Mouse (Mus musculus): ENCODE data around the gene Mutyh. TPM values are rescaled to one million over a fixed set of nuclear protein-coding genes. Genes with fewer than 3 reads are reported as not detected.

The Mutyh gene
- polyA plus RNA-seq, 1 experiment from 2014 or later: 8.3 TPM

DNA sequence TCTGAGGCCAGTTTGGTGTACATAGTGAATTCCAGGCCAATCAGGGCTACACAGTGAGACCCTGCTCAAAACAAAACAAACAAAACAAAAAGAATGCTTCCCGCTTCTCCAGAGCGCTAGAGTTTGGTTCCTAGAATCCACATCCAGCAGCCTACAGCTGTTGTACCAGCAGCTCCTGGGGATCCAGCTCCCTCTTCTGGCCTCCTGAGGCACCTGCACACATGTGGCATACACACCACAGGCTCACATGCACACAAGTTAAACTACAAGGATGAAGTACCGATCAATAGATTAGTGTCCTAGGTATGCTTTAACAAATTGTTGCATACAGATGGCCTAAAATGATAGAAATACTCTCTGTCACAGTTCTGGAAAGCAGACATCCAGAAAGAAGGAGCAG is 36.8 kb downstream of the Mutyh start:
- no peak for ATAC-seq (ENCODE audit: insufficient number of reproducible peaks, insufficient read depth, low FRiP score, low read depth)
- Histone ChIP-seq H3K36me3 (ENCODE audit: control insufficient read depth, insufficient read depth, low read length) (no peaks in the 10 kb centered on the region), H3K9ac (ENCODE audit: low read length) (no peak overlapping the region), H3K4me1 (ENCODE audit: control insufficient read depth in 2 of 2, insufficient read depth in 2 of 2, low read length in 2 of 2) (no peaks in the 10 kb centered on the region), H3K4me2 (ENCODE audit: low read length) (no peak overlapping the region), H3K4me3 (ENCODE audit: control insufficient read depth in 1 of 2, insufficient read depth in 1 of 2, low read depth in 1 of 2, low read length in 2 of 2) (no peak overlapping the region), H3K9me3 (ENCODE audit: control insufficient read depth, low read length) (no peaks in the 10 kb centered on the region), H3K27me3 (ENCODE audit: control insufficient read depth, insufficient read depth, low read length) (peaks cover 7% of the 10 kb centered on the region), H3K27ac (replicated peaks in 1 of 2; ENCODE audit: control insufficient read depth in 1 of 2, insufficient read depth in 1 of 2, low read depth in 2 of 2, low read length in 2 of 2) (no peak overlapping the region)
- 90% methylated on average over 3 of the region's 3 CpGs for WGBS

DNA sequence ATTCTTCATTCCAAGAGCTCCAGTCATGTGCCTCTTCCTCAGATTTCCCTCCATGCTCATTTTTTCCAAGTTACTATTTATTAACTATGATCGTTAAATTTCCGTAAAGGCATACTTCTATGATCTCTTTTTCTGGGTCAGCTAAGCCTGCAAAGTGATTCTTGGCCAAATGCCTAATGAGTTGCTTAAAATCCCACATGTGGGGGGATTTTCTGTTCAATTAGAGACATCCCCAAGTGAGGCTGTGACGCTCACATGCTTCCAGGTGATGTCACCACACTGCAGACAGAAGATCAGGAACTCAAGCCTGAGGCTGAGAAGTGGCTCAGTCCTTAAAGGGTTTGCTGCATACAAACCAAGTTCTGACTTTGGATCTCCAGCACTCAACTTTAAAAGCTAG is 42.4 kb downstream of the Mutyh start:
- no peaks in the 10 kb centered on the region for H3K4me1 ChIP-seq (ENCODE audit: control insufficient read depth in 2 of 2, insufficient read depth in 2 of 2, low read length in 2 of 2)
- H3K9me3 ChIP-seq (ENCODE audit: control insufficient read depth, low read length): no peaks in the 10 kb centered on the region
- H3K4me3 ChIP-seq (ENCODE audit: control insufficient read depth in 1 of 2, insufficient read depth in 1 of 2, low read depth in 1 of 2, low read length in 2 of 2): no peak overlapping the region
- no peaks in the 10 kb centered on the region for H3K36me3 ChIP-seq (ENCODE audit: control insufficient read depth, insufficient read depth, low read length)
- H3K27ac ChIP-seq (replicated peaks in 1 of 2; ENCODE audit: control insufficient read depth in 1 of 2, insufficient read depth in 1 of 2, low read depth in 2 of 2, low read length in 2 of 2): no peak overlapping the region
- H3K9ac ChIP-seq (ENCODE audit: low read length): no peak overlapping the region
- ATAC-seq (ENCODE audit: insufficient number of reproducible peaks, insufficient read depth, low FRiP score, low read depth): no peak
- 73% methylated on average over 3 of the region's 3 CpGs for WGBS
- no peaks in the 10 kb centered on the region for H3K27me3 ChIP-seq (ENCODE audit: control insufficient read depth, insufficient read depth, low read length)
- H3K4me2 ChIP-seq (ENCODE audit: low read length): no peak overlapping the region

DNA sequence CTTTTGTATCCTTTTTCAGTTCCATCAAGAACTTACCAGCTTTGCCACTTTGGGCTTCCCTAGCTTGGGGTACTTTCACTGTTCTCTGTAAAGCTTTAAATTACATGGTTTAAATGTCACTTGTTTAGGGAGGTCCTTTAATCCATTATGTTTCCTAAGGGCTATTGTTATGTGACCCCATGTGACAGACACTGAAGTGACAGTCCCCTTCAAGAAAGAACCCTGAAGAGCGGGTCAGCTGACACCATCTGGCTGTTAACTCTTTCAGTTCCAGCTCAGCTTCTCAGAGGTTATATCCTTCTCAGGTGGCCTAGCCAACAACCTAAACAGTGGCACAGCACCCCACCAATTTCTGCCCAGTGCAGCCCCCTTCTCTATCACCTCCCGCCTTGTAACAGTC is 46.8 kb downstream of the Mutyh start:
- H3K36me3 ChIP-seq (ENCODE audit: control insufficient read depth, insufficient read depth, low read length): no peaks in the 10 kb centered on the region
- H3K4me3 ChIP-seq (ENCODE audit: control insufficient read depth in 1 of 2, insufficient read depth in 1 of 2, low read depth in 1 of 2, low read length in 2 of 2): no peak overlapping the region
- WGBS: 20% methylated on average over 2 of the region's 2 CpGs
- H3K4me2 ChIP-seq (ENCODE audit: low read length): no peak overlapping the region
- no peak overlapping the region for H3K27ac ChIP-seq (replicated peaks in 1 of 2; ENCODE audit: control insufficient read depth in 1 of 2, insufficient read depth in 1 of 2, low read depth in 2 of 2, low read length in 2 of 2)
- no peak overlapping the region for H3K9ac ChIP-seq (ENCODE audit: low read length)
- H3K4me1 ChIP-seq (ENCODE audit: control insufficient read depth in 2 of 2, insufficient read depth in 2 of 2, low read length in 2 of 2): no peaks in the 10 kb centered on the region
- no peaks in the 10 kb centered on the region for H3K9me3 ChIP-seq (ENCODE audit: control insufficient read depth, low read length)
- ATAC-seq (ENCODE audit: insufficient number of reproducible peaks, insufficient read depth, low FRiP score, low read depth): no peak
- H3K27me3 ChIP-seq (ENCODE audit: control insufficient read depth, insufficient read depth, low read length): no peaks in the 10 kb centered on the region

- Histone ChIP-seq H3K27ac (replicated peaks in 1 of 2; ENCODE audit: control insufficient read depth in 1 of 2, insufficient read depth in 1 of 2, low read depth in 2 of 2, low read length in 2 of 2) (no peak overlapping the region), H3K9ac (ENCODE audit: low read length) (no peak overlapping the region), H3K4me3 (ENCODE audit: control insufficient read depth in 1 of 2, insufficient read depth in 1 of 2, low read depth in 1 of 2, low read length in 2 of 2) (no peak overlapping the region), H3K9me3 (ENCODE audit: control insufficient read depth, low read length) (no peaks in the 10 kb centered on the region), H3K4me1 (ENCODE audit: control insufficient read depth in 2 of 2, insufficient read depth in 2 of 2, low read length in 2 of 2) (no peaks in the 10 kb centered on the region), H3K4me2 (ENCODE audit: low read length) (no peak overlapping the region), H3K27me3 (ENCODE audit: control insufficient read depth, insufficient read depth, low read length) (no peaks in the 10 kb centered on the region), H3K36me3 (ENCODE audit: control insufficient read depth, insufficient read depth, low read length) (no peaks in the 10 kb centered on the region)
- 91% methylated on average over 10 of the region's 10 CpGs for WGBS
- no peak for ATAC-seq (ENCODE audit: insufficient number of reproducible peaks, insufficient read depth, low FRiP score, low read depth)
Observed at GRCm38 (mm10) chr4:116857203-116857602, 49.7 kb downstream of the Mutyh start.

GRCm38 (mm10) chr4:116859711-116860110 is 52.2 kb downstream of the Mutyh start:
- Histone ChIP-seq H3K4me3 (ENCODE audit: control insufficient read depth in 1 of 2, insufficient read depth in 1 of 2, low read depth in 1 of 2, low read length in 2 of 2) (no peak overlapping the region), H3K27ac (replicated peaks in 1 of 2; ENCODE audit: control insufficient read depth in 1 of 2, insufficient read depth in 1 of 2, low read depth in 2 of 2, low read length in 2 of 2) (no peak overlapping the region), H3K36me3 (ENCODE audit: control insufficient read depth, insufficient read depth, low read length) (no peaks in the 10 kb centered on the region), H3K9ac (ENCODE audit: low read length) (no peak overlapping the region), H3K9me3 (ENCODE audit: control insufficient read depth, low read length) (no peaks in the 10 kb centered on the region), H3K27me3 (ENCODE audit: control insufficient read depth, insufficient read depth, low read length) (no peaks in the 10 kb centered on the region), H3K4me1 (ENCODE audit: control insufficient read depth in 2 of 2, insufficient read depth in 2 of 2, low read length in 2 of 2) (no peaks in the 10 kb centered on the region), H3K4me2 (ENCODE audit: low read length) (no peak overlapping the region)
- ATAC-seq (ENCODE audit: insufficient number of reproducible peaks, insufficient read depth, low FRiP score, low read depth): no peak
- 65% methylated on average over 5 of the region's 5 CpGs for WGBS

DNA sequence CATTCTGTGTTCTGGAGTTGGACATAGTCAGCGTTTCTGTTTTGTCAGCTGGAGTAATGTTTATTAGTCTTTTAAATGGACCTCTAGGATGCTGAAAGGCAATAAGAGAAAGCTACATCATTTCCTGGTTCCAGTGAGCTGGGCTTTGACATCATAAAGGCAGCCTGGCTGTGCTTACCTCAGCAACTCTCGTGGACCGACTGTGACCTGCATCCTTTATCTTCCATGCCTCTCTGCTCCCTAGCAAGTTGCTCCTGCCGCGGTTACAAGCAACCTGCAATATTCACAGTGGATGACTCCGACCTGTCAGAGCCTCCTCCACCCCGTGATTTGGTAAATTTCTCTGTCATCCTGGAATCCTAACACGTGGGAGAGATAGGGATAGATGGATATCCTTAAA is 54.5 kb downstream of the Mutyh start:
- Histone ChIP-seq H3K4me2 (ENCODE audit: low read length) (no peak overlapping the region), H3K4me3 (ENCODE audit: control insufficient read depth in 1 of 2, insufficient read depth in 1 of 2, low read depth in 1 of 2, low read length in 2 of 2) (no peak overlapping the region), H3K9me3 (ENCODE audit: control insufficient read depth, low read length) (no peaks in the 10 kb centered on the region), H3K27me3 (ENCODE audit: control insufficient read depth, insufficient read depth, low read length) (no peaks in the 10 kb centered on the region), H3K9ac (ENCODE audit: low read length) (no peak overlapping the region), H3K36me3 (ENCODE audit: control insufficient read depth, insufficient read depth, low read length) (no peaks in the 10 kb centered on the region), H3K27ac (replicated peaks in 1 of 2; ENCODE audit: control insufficient read depth in 1 of 2, insufficient read depth in 1 of 2, low read depth in 2 of 2, low read length in 2 of 2) (no peak overlapping the region), H3K4me1 (ENCODE audit: control insufficient read depth in 2 of 2, insufficient read depth in 2 of 2, low read length in 2 of 2) (no peaks in the 10 kb centered on the region)
- WGBS: 45% methylated on average over 8 of the region's 8 CpGs
- ATAC-seq (ENCODE audit: insufficient number of reproducible peaks, insufficient read depth, low FRiP score, low read depth): no peak

Other genes with a start within 250 kb of the Mutyh start
- gene Ccdc17, start 211.1 kb upstream of the Mutyh start, polyA plus RNA-seq (2014; fragmentation: Nextera tagmentation; extraction: Ambion mirVana): 3.2 and 5.1 TPM in 2 replicates
- gene Nasp, start 179.8 kb upstream of the Mutyh start, polyA plus RNA-seq (2014; fragmentation: Nextera tagmentation; extraction: Ambion mirVana): 78.0 and 79.1 TPM in 2 replicates
- 620 and 648 TPM in 2 replicates for gene Akr1a1, start 156.0 kb upstream of the Mutyh start, polyA plus RNA-seq (2014; fragmentation: Nextera tagmentation; extraction: Ambion mirVana)
- gene Prdx1, start 122.2 kb upstream of the Mutyh start, polyA plus RNA-seq (2014; fragmentation: Nextera tagmentation; extraction: Ambion mirVana): 942 and 971 TPM in 2 replicates
- gene Mmachc, start 99.3 kb upstream of the Mutyh start, polyA plus RNA-seq (2014; fragmentation: Nextera tagmentation; extraction: Ambion mirVana): 30.5 and 31.9 TPM in 2 replicates
- 16.3 and 20.5 TPM in 2 replicates for gene Ccdc163, start 99.2 kb upstream of the Mutyh start, polyA plus RNA-seq (2014; fragmentation: Nextera tagmentation; extraction: Ambion mirVana)
- gene Tesk2, start 86.8 kb upstream of the Mutyh start, polyA plus RNA-seq (2014; fragmentation: Nextera tagmentation; extraction: Ambion mirVana): 2.4 and 2.7 TPM in 2 replicates
- 18.3 and 18.7 TPM in 2 replicates for gene Toe1, start 83 bp upstream of the Mutyh start, polyA plus RNA-seq (2014; fragmentation: Nextera tagmentation; extraction: Ambion mirVana)
- 0.43 and 1.2 TPM in 2 replicates for gene Hpdl, start 14.0 kb downstream of the Mutyh start, polyA plus RNA-seq (2014; fragmentation: Nextera tagmentation; extraction: Ambion mirVana)
- 0.80 and 0.89 TPM in 2 replicates for gene Zswim5, start 69.7 kb downstream of the Mutyh start, polyA plus RNA-seq (2014; fragmentation: Nextera tagmentation; extraction: Ambion mirVana)
- gene Urod, start 186.7 kb downstream of the Mutyh start, polyA plus RNA-seq (2014; fragmentation: Nextera tagmentation; extraction: Ambion mirVana): 90.5 and 94.6 TPM in 2 replicates
- gene Hectd3, start 187.6 kb downstream of the Mutyh start, polyA plus RNA-seq (2014; fragmentation: Nextera tagmentation; extraction: Ambion mirVana): 5.0 and 5.2 TPM in 2 replicates
- 21.5 and 22.0 TPM in 2 replicates for gene Eif2b3, start 211.7 kb downstream of the Mutyh start, polyA plus RNA-seq (2014; fragmentation: Nextera tagmentation; extraction: Ambion mirVana)

All from heart, embryonic 14.5 days (tissue).